Mouse (Mus musculus): Measurements from ENCODE around the gene Plppr5.

DNA sequence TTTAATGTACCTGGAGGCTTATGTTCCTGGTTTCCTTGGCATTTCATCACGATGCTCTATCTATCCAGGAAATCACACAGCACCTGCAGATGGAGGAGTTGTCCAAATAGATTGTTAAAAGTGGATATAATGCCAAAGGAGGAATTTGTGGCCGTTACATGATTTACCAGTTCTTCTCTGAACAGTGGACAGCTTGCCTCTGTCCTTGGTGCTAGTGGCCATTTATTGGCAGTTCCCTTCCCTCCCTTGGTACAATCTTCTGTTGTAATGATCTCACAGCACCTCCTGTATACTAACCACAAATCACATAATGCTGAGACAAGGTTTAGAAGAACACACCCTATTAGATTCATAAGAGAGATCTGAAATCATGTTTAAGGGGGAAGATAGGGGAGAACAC is 55.7 kb downstream of the Plppr5 start:
- TF ChIP-seq FLI1 (IDR thresholded peaks at IDR 0.05; ENCODE audit: low read length) (no peak), GATA1 (IDR thresholded peaks at IDR 0.05; ENCODE audit: borderline replicate concordance, low read length) (no peak)
